Mouse (Mus musculus): ENCODE data around the gene Tctex1d2. TPM values are rescaled to one million over a fixed set of nuclear protein-coding genes. Genes with fewer than 3 reads are reported as not detected.

The Tctex1d2 gene
- polyA plus RNA-seq (2012; rRNA removed) = 21.9 and 24.3 TPM in 2 replicates

DNA sequence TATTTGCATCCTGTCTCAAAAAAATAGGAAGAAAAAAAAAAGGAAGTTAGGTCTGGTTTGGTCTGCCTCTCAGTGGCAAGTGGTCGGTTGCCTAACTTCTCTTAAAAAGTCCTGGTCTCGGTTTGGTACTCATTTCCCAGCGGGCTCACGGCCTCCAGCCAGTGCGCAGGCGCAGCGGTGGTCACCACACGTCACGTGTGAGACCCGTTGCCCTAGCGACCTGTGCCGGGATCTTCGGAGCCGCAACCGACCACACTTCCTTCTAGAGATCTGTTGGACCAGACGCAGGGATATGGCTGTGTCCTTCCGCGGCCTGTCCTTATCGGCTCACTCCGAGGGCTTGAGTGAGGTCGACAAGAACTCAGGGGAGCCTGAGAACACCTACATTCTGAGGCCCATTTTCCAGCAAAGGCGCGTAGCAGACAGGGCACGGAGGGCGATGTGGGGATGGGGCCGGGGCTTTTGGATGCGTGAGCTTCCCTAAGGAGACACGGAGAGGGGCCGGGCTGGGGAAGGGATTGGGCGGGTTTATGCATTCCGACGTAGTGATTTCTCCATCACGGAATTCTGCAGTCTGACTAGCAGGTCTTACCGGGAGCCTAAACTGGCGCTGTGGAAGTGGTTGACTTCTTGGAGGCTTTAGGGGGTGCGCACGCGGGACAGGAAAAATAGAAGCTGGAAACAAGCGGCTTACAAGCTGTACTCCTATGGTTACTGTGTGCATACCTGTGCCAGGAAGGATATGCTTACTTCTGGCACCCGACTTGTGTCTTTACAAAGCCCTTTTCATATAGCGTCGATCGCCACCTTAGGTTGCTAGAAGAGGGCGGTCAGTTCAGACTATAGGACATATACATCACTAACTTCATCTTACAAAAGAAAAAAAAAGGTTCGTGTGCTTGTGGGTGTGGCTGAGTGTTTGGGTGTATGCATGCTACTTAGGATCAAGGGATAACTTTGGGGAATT is at the start of gene Tctex1d2:
Tctex1d2 (plus strand) TSS at position 186 of the 967 bp plus-strand sequence.
- TF ChIP-seq POLR2A (IDR thresholded peaks at IDR 0.05; ENCODE audit: extremely low read depth, insufficient read depth, low read length) (peak; percentile 87), CTCF (IDR thresholded peaks at IDR 0.05; ENCODE audit: extremely low read depth, insufficient read depth, low read length) (no peak)
- Histone ChIP-seq H3K4me1 (ENCODE audit: control insufficient read depth, insufficient read depth, low read length) (peaks cover 2% of the 10 kb centered on the region; the same call in 1 of the 2 replicates), H3K4me3 (ENCODE audit: insufficient read depth, low read length) (peak within 1 kb of the TSS; percentile 68), H3K27ac (ENCODE audit: insufficient read depth, low read length) (0 out of 2 replicates have a peak within 1 kb of the TSS, but pooled peaks have one; percentile 5)

DNA sequence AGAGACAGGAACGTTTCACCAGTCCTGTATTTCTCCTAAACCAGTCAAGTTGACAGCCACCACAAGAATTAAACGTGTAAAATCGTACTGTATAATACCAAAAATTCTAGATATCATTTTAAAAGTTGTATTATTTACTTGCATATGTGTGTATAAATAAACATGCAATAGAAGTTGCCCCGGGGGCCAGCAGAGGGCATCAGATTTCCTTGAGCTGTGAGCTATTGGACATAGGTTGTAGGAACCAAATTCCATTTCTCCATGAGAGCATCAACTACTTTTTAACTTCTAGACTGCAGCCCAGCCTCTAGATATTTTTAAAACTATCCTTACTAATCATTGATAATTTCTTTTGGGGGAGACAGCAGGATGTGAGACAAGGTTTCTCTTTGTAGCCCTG is 48.2 kb upstream of the Tctex1d2 start:
- no peak for TF ChIP-seq POLR2A (IDR thresholded peaks at IDR 0.05; ENCODE audit: extremely low read depth, insufficient read depth, low read length)
- 0 out of 2 replicates have a peak, but pooled peaks have one; percentile 24 for TF ChIP-seq CTCF (IDR thresholded peaks at IDR 0.05; ENCODE audit: extremely low read depth, insufficient read depth, low read length)
- H3K4me3 ChIP-seq (ENCODE audit: insufficient read depth, low read length) = no peak overlapping the region
- H3K4me1 ChIP-seq (ENCODE audit: control insufficient read depth, insufficient read depth, low read length) = no peaks in the 10 kb centered on the region
- H3K27ac ChIP-seq (ENCODE audit: insufficient read depth, low read length) = no peak overlapping the region

GRCm38 (mm10) chr16:32379575-32379974 is 39.9 kb upstream of the Tctex1d2 start:
- TF ChIP-seq POLR2A (IDR thresholded peaks at IDR 0.05; ENCODE audit: extremely low read depth, insufficient read depth, low read length) (no peak), CTCF (IDR thresholded peaks at IDR 0.05; ENCODE audit: extremely low read depth, insufficient read depth, low read length) (no peak)
- Histone ChIP-seq H3K4me1 (ENCODE audit: control insufficient read depth, insufficient read depth, low read length) (no peaks in the 10 kb centered on the region), H3K27ac (ENCODE audit: insufficient read depth, low read length) (no peak overlapping the region), H3K4me3 (ENCODE audit: insufficient read depth, low read length) (no peak overlapping the region)

DNA sequence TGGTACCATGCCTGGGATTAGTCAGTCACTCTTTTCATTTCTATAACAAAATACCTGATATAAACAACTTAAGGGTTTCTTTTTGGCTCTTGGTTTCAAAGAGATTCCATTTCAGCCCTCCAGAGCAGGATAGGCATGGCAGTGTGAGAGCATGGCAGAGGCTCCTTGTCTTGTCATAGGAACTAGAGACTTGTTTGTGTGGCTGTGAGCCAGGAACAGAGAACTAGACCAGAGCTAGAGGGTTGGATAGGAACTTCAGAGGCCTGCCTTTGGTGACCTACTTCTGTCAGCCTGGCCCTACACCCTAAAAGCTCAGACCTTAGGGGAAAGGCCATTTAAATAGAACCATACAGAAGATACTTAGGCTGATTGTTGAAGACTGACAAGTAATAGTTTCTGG is 36.6 kb upstream of the Tctex1d2 start:
- no peak overlapping the region for H3K27ac ChIP-seq (ENCODE audit: insufficient read depth, low read length)
- H3K4me1 ChIP-seq (ENCODE audit: control insufficient read depth, insufficient read depth, low read length) = no peaks in the 10 kb centered on the region
- no peak overlapping the region for H3K4me3 ChIP-seq (ENCODE audit: insufficient read depth, low read length)
- no peak for TF ChIP-seq POLR2A (IDR thresholded peaks at IDR 0.05; ENCODE audit: extremely low read depth, insufficient read depth, low read length)
- TF ChIP-seq CTCF (IDR thresholded peaks at IDR 0.05; ENCODE audit: extremely low read depth, insufficient read depth, low read length) = no peak

DNA sequence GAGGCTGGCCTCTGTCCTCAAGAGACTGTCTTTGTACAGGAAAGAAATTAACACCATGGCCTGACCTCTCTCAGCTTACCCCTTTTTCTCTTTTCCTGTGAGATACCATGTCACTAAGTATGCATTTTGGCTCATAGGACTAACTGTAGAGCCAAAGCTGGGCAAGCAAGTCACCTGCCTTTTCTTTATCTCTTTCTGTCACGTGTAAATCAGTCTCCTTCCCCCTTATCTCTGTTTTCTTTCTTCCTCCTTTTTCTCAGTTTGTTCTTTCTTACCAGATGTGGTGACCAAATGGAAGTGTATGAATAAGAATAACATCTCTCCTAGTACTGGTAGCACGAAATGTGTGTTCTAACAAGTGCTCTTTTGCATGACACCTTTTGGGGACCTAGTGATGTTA is 34.6 kb upstream of the Tctex1d2 start:
- Histone ChIP-seq H3K4me1 (ENCODE audit: control insufficient read depth, insufficient read depth, low read length) (no peaks in the 10 kb centered on the region), H3K27ac (ENCODE audit: insufficient read depth, low read length) (no peak overlapping the region), H3K4me3 (ENCODE audit: insufficient read depth, low read length) (no peak overlapping the region)
- TF ChIP-seq CTCF (IDR thresholded peaks at IDR 0.05; ENCODE audit: extremely low read depth, insufficient read depth, low read length) (no peak), POLR2A (IDR thresholded peaks at IDR 0.05; ENCODE audit: extremely low read depth, insufficient read depth, low read length) (no peak)

GRCm38 (mm10) chr16:32386826-32387225 is 32.7 kb upstream of the Tctex1d2 start:
- Histone ChIP-seq H3K4me1 (ENCODE audit: control insufficient read depth, insufficient read depth, low read length) (no peaks in the 10 kb centered on the region), H3K27ac (ENCODE audit: insufficient read depth, low read length) (no peak overlapping the region), H3K4me3 (ENCODE audit: insufficient read depth, low read length) (no peak overlapping the region)
- TF ChIP-seq CTCF (IDR thresholded peaks at IDR 0.05; ENCODE audit: extremely low read depth, insufficient read depth, low read length) (no peak), POLR2A (IDR thresholded peaks at IDR 0.05; ENCODE audit: extremely low read depth, insufficient read depth, low read length) (no peak)

DNA sequence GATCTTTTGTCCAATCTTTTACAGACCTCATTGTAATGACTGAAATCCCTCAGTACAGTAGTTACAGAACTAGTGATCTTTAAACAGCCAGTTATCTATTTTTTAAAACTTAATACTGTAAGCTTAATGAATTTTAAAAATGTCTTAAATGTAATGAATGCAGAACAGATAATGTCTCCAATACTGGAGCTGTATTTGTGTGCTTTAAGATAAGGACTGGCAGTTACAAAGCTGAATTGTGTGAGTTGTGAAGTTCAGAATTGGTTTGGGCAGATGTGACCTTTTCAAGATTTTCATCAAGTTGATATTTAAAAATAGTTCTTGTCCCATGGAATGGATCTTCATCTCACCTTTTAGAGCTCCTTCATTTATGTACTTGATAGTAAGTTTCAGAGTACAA is 30.5 kb upstream of the Tctex1d2 start:
- no peak for TF ChIP-seq CTCF (IDR thresholded peaks at IDR 0.05; ENCODE audit: extremely low read depth, insufficient read depth, low read length)
- no peak for TF ChIP-seq POLR2A (IDR thresholded peaks at IDR 0.05; ENCODE audit: extremely low read depth, insufficient read depth, low read length)
- Histone ChIP-seq H3K27ac (ENCODE audit: insufficient read depth, low read length) (no peak overlapping the region), H3K4me3 (ENCODE audit: insufficient read depth, low read length) (no peak overlapping the region), H3K4me1 (ENCODE audit: control insufficient read depth, insufficient read depth, low read length) (no peaks in the 10 kb centered on the region)

- Histone ChIP-seq H3K27ac (ENCODE audit: insufficient read depth, low read length) (no peak overlapping the region), H3K4me1 (ENCODE audit: control insufficient read depth, insufficient read depth, low read length) (no peaks in the 10 kb centered on the region), H3K4me3 (ENCODE audit: insufficient read depth, low read length) (no peak overlapping the region)
- TF ChIP-seq CTCF (IDR thresholded peaks at IDR 0.05; ENCODE audit: extremely low read depth, insufficient read depth, low read length) (no peak), POLR2A (IDR thresholded peaks at IDR 0.05; ENCODE audit: extremely low read depth, insufficient read depth, low read length) (no peak)
Observed at GRCm38 (mm10) chr16:32389841-32390240, 29.7 kb upstream of the Tctex1d2 start.

DNA sequence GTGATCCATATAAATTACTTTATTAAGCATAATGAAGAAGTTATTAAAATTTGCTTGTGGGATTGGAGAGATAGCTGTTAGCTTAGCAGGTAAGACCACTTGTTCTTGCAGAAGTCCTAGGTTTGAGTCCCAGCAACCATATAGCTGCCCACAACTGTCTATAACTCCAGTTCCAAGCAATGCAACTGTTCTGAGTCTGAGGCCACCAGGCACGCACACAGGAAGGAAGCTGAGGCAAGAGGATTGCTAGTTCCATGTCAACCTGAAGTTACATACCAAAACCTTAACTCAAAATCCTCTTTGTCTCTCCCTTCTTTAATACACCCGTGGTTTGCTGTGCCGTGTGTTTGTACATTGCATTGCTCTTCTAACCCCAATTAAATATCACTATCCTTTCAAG is 28.6 kb upstream of the Tctex1d2 start:
- no peak for TF ChIP-seq POLR2A (IDR thresholded peaks at IDR 0.05; ENCODE audit: extremely low read depth, insufficient read depth, low read length)
- Histone ChIP-seq H3K4me3 (ENCODE audit: insufficient read depth, low read length) (no peak overlapping the region), H3K4me1 (ENCODE audit: control insufficient read depth, insufficient read depth, low read length) (no peaks in the 10 kb centered on the region), H3K27ac (ENCODE audit: insufficient read depth, low read length) (no peak overlapping the region)
